Mouse (Mus musculus): ENCODE measurements around the gene Usp6nl. TPM values are rescaled to one million over a fixed set of nuclear protein-coding genes. Genes with fewer than 3 reads are reported as not detected.
A peak's percentile ranks its signal among the peaks of the same experiment; 100 is the strongest.

Usp6nl gene
- total RNA-seq, 2 experiments from 2014 or later, result 26.2 to 27.2 TPM

DNA sequence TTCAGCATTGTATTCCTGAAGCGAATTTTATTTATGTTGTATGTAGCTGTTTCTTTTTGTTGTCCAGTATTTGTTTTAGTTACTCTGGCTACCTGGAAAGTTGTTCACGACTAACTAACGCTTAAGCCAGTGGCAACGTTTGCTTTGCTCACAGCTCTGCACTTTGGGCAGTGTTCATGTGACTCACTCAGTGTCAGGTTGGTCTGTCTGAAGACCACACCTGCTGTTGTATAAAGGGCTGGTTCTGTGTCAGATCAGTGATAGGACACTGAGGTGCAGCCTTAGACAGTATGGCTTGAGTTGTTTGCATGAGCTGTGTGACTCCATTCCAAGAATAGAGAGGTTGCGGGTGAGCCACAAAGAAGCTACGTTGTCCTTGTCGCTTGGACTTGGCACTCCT lies 6.5 kb downstream of the Usp6nl start:
- intact Hi-C loops (cut with DNase I), result no loop called here
- no peak for DNase-seq (ENCODE audit: low spot score in 2 of 2)

DNA sequence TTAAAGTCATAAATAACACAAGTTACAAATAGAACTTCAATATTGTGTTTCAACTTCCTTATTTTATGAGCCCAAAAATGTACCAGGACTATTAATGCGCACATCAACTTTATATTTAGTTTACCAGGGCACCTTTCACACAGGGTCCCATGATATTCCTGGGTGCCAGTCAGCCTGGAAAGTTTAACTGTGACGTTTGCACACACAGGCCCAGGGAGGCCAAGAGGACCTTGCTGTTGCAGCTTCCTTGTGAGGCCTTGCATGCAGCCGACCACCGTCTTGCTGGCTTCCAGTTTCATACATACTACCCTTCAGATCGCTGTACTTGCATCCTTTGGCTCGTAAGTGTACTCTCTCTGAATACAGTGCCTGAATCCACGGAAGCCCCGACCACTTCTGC lies 8.3 kb downstream of the Usp6nl start:
- DNase-seq (ENCODE audit: low spot score in 2 of 2), result no peak
- intact Hi-C loops (cut with DNase I), result no loop called here

DNA sequence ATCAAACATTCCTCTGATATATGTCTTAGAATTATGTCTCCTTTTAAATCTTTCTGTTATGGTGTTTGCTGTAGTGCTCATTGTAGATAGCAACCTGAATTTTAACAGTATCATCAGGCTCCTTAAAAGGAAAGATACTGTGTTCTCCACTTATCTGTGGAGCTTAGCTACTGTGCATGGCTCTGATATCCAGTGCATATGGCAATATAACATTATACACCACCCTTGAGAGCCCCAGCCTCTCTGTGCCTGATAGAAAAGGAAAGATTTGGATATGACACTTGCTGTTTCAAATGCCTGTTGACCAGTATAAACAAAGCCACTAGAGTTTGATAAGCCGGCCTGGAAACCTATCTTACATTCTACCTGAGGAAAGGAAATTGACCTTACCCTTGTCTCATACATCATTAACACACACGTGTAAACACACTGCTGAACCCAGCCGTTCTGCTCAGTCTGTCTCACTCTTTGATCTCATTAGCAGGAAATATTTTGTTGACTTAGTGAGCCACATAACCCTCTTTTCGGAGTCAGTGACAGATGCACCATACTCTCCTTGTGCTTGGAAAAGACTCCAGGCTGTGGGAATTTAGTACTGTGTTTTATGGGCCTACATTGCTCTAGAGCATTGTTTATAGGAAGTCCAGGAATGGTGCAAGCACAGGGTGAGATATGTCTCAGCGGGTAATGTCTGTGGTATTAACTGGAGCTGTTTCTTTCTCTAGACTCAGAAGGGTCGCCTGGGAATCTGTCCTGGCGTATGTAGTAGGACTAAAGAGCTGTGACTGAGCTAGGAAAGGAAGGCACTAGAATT lies 9.1 kb downstream of the Usp6nl start:
- no peak for DNase-seq (ENCODE audit: low spot score in 2 of 2)
- intact Hi-C loops (cut with DNase I), result no loop called here

DNA sequence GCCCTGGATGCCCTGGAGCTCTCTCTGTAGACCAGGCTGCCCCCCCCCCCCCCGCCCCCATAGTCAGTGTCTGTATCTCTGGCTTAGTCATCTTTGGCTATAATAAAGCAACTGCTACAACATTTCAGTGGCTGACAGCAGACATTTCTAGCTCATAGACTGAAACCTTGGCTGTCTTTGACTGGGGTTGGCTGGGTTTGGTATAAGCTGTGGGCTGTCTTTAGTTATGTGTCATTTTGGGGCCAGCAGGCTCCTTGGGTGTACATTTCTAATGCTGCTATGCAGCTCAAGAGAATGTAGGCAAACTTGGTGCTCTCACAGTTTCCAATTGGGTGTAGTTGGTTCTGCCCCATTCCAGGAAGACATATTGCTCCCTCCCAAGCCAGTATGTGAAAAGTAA lies 11.1 kb downstream of the Usp6nl start:
- DNase-seq (ENCODE audit: low spot score in 2 of 2), result peak in 1 of 2 experiments; percentile 6
- intact Hi-C loops (cut with DNase I), result no loop called here

DNA sequence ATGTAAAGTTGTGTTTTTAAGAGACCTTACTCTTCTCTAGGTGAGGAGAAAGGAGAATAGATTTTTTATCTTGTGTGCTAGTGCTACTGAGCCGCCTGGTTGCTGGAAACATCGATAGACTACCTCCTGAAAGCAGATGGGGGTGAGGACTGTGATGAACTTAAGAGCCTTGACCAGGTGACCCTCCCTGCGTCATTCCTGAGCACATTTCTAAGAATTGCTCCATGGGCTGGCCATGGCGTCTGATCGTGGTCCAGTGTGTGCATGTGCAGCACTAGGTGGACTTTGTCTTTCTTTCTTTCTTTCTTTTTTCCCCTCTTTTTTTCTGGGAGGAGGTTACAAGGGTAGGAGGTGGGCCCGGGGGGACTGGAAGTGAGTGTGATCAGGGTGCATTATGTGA lies 11.5 kb downstream of the Usp6nl start:
- DNase-seq (ENCODE audit: low spot score in 2 of 2), result no peak
- intact Hi-C loops (cut with DNase I), result no loop called here

DNA sequence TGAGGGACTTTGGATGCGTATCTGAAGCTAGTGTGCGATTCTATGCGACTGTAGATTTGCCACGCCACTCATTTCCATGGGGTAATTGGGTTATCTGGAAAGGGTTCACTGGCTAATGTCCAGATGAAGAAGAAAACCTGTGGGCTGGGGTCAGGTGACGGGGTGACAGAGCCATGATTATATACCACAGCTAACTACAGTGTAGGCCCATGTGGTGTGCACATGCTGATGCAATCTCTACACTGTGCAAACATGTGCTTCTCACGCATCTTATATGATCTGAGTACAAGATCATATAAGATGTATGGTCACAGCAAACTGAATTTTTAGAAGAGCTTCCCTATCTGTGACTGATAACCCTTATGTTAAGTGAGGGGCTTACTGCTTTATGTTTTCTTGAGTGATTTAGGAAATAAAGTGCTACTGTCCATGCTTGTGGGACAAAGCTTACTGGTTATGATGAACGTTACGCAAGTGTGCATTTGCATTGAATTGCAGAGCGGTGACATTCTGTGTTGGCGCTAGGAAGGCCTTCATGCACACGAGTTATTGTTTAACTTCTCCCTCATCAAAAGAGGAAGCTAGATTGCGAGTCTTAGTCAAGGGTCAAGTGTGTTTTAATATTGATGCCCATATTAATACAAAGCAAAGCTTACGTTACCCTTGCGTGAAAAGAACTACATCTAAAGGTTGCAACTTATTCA lies 12.7 kb downstream of the Usp6nl start:
- intact Hi-C loops (cut with DNase I), result no loop called here
- DNase-seq (ENCODE audit: low spot score in 2 of 2), result no peak

DNA sequence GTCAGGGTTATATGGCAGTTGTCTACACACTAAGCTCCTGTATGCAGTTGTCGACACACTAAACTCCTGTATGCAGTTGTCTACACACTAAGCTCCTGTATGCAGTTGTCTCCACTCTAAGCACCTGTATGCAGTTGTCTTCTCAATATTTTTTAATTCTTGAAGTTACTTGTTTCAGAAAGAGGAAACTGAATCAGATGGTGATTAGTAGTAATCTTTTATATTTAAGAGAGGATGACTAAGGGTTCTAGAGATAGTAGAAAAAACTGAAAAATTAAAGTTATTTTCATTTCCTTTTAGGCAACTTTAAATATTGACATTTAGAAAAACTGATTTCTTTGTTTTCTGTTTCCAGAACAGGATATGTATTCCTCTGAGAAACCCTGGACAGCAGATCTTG lies 13.5 kb downstream of the Usp6nl start:
- intact Hi-C loops (cut with DNase I), result no loop called here
- no peak for DNase-seq (ENCODE audit: low spot score in 2 of 2)

DNA sequence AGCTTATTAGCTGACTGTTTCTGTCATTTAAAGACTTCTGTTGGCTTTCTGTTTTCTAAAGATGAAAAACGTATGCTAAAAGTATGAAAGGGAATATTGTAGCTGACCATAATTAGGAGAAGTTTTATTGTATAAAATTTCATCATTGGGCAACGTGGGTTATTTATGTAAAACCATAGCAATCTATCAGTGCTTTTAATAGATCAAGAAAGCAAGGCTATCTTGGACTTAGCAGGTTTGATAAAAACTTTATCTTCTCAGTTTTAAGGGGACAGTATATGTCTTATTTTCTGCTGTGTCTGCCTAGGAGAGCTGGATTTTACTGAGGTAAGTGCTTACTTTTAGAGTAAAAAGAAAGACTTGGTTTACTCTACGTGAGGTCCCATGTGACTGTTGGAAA lies 14.2 kb downstream of the Usp6nl start:
- DNase-seq (ENCODE audit: low spot score in 2 of 2), result no peak
- intact Hi-C loops (cut with DNase I), result no loop called here

DNA sequence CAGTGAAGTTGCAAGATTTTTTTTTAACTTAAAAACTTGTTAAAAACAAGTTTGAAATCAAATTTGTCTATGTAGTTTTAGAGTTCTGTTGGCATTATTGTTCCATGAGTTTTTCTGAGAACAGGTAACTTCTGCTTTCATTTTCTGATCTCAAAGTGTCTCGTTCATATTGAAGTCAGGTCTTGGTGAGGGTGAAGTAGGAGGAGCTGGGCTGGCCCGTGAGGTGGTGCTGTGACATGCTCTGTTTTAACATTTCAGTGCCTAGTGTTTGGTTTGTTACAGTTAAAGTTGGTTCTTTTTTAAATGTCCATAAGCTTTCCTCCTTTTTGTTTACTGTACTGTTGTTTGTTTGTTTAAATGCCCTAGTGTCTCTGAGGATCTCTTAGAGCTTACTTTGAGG lies 15.0 kb downstream of the Usp6nl start:
- DNase-seq (ENCODE audit: low spot score in 2 of 2), result no peak
- intact Hi-C loops (cut with DNase I), result no loop called here

DNA sequence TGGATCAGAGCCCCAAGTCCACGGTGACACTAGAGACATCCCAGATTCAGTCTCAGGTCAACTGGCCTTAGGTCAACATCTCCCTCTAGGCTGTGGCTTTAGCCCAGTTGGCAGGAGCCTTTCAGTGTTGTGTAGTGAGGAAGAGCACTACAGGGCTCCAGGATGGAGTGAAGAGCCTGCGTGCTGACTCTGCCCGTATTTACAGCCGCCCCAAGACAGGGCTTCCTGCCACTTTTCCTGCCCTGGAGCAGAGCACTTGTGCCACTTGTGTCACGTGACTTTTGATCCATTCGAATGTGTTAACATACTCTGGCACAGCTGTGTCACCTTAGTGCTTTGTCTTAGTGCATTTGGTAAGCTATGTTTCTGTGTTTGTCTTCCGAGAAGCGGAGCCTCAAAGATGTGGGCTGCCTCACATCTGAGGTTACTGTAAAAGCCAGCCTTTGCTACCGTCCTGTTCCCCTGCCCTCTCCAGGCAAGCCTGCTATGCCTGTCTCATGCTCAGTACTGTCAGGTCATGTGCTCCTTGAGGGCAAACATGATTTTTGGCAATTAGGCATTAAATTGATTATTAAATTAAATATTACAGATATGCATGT lies 15.7 kb downstream of the Usp6nl start:
- no peak for DNase-seq (ENCODE audit: low spot score in 2 of 2)
- intact Hi-C loops (cut with DNase I), result no loop called here

DNA sequence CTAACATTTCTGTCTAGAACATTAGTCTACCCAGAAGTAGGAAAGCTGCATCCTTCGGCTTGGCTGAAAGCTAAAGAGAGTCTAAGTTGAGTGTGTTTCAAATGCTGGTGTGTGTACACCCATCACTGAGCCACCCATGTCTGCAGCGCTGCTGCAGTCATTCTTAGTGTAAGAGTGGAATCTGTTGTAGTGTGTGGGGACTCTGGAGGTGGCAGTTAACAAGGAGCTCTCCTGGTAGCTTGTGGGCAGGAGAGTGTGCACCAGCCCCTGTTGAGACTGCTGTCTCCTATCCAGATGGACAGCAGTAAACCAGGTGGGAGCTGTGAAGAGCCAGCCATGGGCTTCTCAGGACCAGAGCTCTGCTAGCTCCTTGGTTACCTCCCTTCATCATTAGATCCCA lies 18.0 kb downstream of the Usp6nl start:
- DNase-seq (ENCODE audit: low spot score in 2 of 2), result no peak

DNA sequence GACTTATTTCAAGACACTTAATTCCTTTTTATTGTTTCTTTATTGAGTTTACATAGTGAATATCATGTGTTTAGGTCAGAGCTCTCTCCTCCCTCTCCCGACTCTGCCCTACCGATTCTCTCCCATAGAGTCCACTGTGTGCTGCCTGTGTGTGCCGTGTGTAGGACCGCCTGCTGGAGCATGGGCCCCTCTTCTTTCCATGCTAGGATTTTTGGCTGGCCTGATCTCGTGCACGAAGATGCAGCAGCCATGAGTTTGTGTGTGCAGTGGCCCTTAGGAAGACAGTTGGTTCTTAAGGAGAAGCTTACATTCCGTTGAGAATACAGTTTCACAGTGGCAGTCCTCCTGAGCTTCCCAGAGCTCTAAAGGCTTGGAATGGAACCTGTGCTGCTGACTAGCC lies 19.0 kb downstream of the Usp6nl start:
- intact Hi-C loops (cut with DNase I), result no loop called here
- no peak for DNase-seq (ENCODE audit: low spot score in 2 of 2)

More for the DNA sequence above, 18.0 kb downstream of the Usp6nl start:
- intact Hi-C loops (cut with DNase I), result no loop called here

DNA sequence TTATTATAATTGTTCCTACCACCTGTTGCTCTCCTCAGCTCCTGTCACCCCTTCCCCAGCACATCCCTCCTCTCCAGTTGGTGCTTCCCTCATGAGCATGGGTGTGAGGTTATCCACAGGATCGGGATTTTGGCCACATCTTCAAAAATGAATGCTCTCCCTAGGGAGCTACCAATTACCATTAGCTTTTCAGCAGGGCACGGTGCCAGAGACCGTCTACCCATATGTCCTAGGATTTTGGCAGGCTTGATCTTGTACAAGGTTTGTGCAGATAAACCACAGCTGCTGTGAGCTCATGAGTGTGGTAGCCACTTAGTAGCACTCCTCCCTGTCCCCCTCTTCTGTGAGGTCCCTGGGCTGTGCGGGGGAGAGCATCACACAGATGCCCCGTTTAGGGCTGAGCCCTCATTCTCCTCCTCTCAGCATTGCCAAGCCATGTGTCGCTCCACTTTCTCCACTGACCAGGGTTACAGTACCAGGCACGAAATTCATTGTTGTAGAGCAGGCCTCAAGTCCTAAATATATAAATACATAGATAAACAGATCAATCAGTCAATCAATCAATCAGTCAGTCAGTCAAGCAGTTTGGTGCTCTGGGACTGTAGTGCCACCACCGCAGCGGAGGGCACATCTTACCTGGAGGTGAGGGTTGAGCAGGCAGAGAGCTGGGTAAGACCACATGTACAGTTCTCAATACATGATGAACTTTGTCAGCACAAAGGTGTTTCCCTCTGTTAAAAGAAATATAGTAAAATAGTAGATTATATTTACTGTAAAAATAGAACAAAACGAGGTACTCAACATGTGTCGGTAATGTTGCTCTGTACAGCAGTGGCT lies 27.0 kb downstream of the Usp6nl start:
- peak in 1 of 2 experiments; percentile 28 for DNase-seq (ENCODE audit: low spot score in 2 of 2)

DNA sequence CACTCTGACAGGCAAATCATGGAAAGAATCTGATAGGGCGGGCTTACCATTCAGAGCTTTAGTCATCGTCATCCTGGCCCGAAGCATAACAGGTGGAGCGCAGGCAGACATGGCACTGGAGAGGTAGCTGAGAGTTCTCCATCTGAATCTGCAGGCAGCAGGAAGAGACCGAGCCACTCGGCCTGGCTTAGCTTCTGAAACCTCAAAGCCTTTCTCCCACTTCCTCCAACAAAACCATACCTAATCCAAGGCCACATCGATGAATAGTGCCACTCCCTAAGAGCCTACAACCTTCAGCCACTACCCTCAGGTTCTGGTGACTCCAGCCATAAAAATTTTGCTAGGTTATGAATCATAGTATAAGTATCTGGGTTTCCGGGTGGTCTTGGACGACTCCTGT lies 27.7 kb downstream of the Usp6nl start:
- intact Hi-C loops (cut with DNase I), result no loop called here

More for the DNA sequence above, 27.0 kb downstream of the Usp6nl start:
- intact Hi-C loops (cut with DNase I), result no loop called here

DNA sequence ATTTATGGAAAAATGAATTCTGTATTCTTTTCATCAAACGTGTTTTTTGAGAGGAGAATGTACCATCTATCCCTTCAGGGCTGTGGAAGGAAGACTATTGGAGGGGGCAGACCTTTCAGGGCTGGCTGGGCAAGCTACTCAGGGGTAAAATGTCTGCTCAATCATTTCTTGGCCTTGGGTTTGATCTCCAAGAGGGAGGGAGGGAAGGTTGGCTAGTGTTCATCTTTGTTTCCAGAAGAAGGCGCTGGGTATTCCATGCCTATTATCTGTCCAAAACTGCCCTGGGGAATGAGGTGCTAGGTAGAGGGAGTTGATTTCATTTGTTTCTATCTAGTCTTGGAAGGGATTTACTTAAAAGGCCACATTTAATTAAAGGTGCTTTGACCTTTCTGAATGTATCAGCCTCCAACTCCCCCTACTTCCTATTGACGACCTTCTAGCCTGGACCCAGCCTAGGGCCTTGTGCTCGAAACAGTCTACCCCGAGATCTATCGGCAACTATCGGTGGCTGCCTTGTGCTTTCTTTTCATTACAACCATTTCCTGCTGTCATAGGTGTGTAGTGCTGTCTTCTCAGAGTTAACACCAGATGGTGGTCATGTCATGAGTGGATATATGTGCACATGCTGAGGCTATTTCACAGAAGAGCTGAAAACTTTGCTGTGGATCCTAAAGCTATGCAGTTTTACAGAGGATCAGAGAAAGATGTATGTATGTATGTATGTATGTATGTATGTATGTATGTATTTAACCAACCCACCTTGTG lies 28.6 kb downstream of the Usp6nl start:
- no peak for DNase-seq (ENCODE audit: low spot score in 2 of 2)
- intact Hi-C loops (cut with DNase I), result no loop called here

More for the DNA sequence above, 27.7 kb downstream of the Usp6nl start:
- DNase-seq (ENCODE audit: low spot score in 2 of 2), result no peak

DNA sequence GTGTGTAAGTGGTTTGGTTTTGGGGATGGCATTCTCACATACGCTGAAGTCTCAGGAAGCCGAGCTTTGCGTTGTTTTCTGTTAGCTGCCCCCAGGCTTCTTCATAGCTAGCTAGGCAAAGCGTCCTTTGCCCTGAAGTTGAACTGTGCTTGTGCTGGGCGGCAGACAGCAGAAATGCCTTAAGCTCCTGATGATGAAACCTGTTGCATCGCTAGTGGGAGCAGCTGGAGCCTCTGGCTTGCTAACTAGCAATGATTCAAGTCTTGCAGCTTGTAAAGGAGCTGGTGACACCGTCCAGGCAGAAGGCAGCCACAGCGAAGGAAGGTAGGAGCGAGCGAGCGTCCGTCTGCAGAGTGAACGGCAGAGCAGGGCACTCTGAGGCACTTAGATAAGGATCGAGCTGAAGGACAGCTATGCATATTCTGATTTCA lies 30.1 kb downstream of the Usp6nl start:
- intact Hi-C loops (cut with DNase I), result no loop called here
- DNase-seq (ENCODE audit: low spot score in 2 of 2), result no peak

DNA sequence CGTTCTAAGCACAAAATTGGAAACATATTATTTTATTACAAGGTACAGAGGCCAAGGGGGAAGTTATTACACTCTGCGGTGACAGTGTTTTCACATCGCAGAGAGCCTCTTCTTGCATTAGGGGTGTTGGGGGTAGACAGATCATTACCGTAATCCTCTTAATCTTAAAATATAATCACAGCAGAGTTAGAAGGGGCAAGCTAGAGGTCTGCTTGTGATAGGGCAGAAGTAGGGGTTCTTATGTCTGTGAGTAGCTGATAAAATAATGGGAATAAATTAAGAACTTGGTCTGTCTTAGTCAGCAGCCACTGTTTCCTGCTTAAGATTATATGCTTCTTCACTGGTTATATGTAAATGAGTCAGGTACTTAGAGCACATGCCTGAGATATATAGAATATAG lies 30.6 kb downstream of the Usp6nl start:
- intact Hi-C loops (cut with DNase I), result no loop called here
- no peak for DNase-seq (ENCODE audit: low spot score in 2 of 2)

DNA sequence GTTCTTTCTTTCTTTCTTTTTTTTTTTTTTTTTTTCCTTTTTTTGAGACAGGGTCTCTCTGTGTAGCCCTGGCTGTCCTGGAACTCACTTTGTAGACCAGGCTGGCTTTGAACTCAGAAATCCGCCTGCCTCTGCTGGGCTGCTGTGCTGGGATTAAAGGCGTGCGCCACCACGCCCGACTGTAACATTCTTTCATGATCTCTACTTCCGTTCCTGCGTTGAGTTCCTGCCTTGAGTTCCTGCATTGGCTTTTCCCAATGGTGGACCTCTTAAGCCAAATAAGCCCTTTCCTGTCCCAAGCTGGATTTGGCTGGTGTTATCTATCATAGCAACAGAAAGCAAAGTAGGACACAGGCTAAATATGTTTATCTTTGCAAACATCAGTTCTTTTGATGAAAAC lies 34.8 kb downstream of the Usp6nl start:
- intact Hi-C loops (cut with DNase I), result no loop called here
- no peak for DNase-seq (ENCODE audit: low spot score in 2 of 2)

DNA sequence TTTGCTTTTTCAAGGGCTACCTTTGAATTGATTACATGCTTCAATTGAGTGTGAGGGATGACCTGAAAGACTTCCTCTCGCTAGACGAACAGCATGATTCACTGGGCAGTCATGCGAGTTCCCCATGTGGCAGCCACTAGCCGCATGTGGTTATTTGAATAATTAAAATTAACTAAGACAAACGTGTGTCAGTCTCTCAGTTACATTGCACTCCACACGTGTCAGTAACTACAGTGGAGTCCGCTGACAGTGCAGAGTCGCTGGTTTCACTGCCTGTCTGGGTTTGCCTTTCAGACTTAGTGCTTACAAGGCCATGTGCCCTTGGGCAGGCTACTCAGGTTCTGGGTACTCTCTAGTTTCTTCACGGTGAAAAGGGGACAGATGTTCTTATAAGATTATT lies 37.2 kb downstream of the Usp6nl start:
- DNase-seq (ENCODE audit: low spot score in 2 of 2), result no peak
- intact Hi-C loops (cut with DNase I), result no loop called here
